Mouse (Mus musculus) thymus, postnatal 36 days (tissue): ENCODE results near the gene C1galt1c1.

ENCODE experiments used
- DNase-seq, 2 experiments: peaks; one replicate each; pipeline ENCODE4 v3.0.0; 2022; ENCODE audit warnings: mixed read lengths in 2 of 2

Gene C1galt1c1

GRCm38 (mm10) chrX:38634801-38635637 lies at the start of gene C1galt1c1:
TSS of gene C1galt1c1 (minus strand) at chrX:38635087.
- DNase-seq: peak; percentile 89 to 93

- DNase-seq: no peak
Measured at GRCm38 (mm10) chrX:38681972-38682371, 47.1 kb upstream of the C1galt1c1 start.

- DNase-seq: no peak
Measured at GRCm38 (mm10) chrX:38669111-38669903, 34.4 kb upstream of the C1galt1c1 start.

- DNase-seq: no peak
Measured at GRCm38 (mm10) chrX:38656206-38656883, 21.5 kb upstream of the C1galt1c1 start.

- peak; percentile 9 to 11 for DNase-seq
Measured at GRCm38 (mm10) chrX:38654681-38655080, 19.8 kb upstream of the C1galt1c1 start.

GRCm38 (mm10) chrX:38653181-38653580 lies 18.3 kb upstream of the C1galt1c1 start:
- DNase-seq: no peak

- no peak for DNase-seq
Measured at GRCm38 (mm10) chrX:38651167-38651566, 16.3 kb upstream of the C1galt1c1 start.

- no peak for DNase-seq
Measured at GRCm38 (mm10) chrX:38650404-38651039, 15.6 kb upstream of the C1galt1c1 start.

GRCm38 (mm10) chrX:38642183-38642582 lies 7.3 kb upstream of the C1galt1c1 start:
- DNase-seq: no peak

GRCm38 (mm10) chrX:38641435-38641834 lies 6.5 kb upstream of the C1galt1c1 start:
- no peak for DNase-seq

- no peak for DNase-seq
Measured at GRCm38 (mm10) chrX:38635638-38635931, 698 bp upstream of the C1galt1c1 start.

GRCm38 (mm10) chrX:38600995-38601369 lies 33.9 kb downstream of the C1galt1c1 start:
- peak; percentile 9 to 16 for DNase-seq

- DNase-seq: peak; percentile 55 to 70
Measured at GRCm38 (mm10) chrX:38600177-38600994, 34.5 kb downstream of the C1galt1c1 start, which contains the start of gene Mcts1. TSS of gene Mcts1 (plus strand) at chrX:38600578.

GRCm38 (mm10) chrX:38593180-38593889 lies 41.6 kb downstream of the C1galt1c1 start:
- no peak for DNase-seq

- no peak for DNase-seq
Measured at GRCm38 (mm10) chrX:38591749-38592148, 43.1 kb downstream of the C1galt1c1 start.

GRCm38 (mm10) chrX:38589827-38590226 lies 45.1 kb downstream of the C1galt1c1 start:
- DNase-seq: no peak

GRCm38 (mm10) chrX:38583261-38583660 lies 51.6 kb downstream of the C1galt1c1 start:
- no peak for DNase-seq

- DNase-seq: no peak
Measured at GRCm38 (mm10) chrX:38581140-38581539, 53.7 kb downstream of the C1galt1c1 start.
